Mouse (Mus musculus) ZHBTc4 (cell line): ENCODE measurements around the gene Alox8.

Experiments
- DNase-seq: peaks from one replicate; pipeline ENCODE4 v3.0.0-alpha.2; 2011; ENCODE audit warnings: low read depth, low spot score

The Alox8 gene

GRCm38 (mm10) chr11:69197743-69198142 lies at the start of gene Alox8:
TSS of gene Alox8 (minus strand) at chr11:69197843.
- no peak for DNase-seq

GRCm38 (mm10) chr11:69245643-69246042 lies 48.0 kb upstream of the Alox8 start:
- no peak for DNase-seq

GRCm38 (mm10) chr11:69244911-69245310 lies 47.3 kb upstream of the Alox8 start:
- DNase-seq: peak; percentile 57

GRCm38 (mm10) chr11:69236926-69237260 lies 39.2 kb upstream of the Alox8 start, which contains the start of gene Gucy2e:
TSS of gene Gucy2e (minus strand) at chr11:69237036.
- DNase-seq: no peak

GRCm38 (mm10) chr11:69236061-69236925 lies 38.6 kb upstream of the Alox8 start:
- DNase-seq: peak; percentile 60

GRCm38 (mm10) chr11:69235285-69236060 lies 37.8 kb upstream of the Alox8 start:
- DNase-seq: peak; percentile 89

GRCm38 (mm10) chr11:69233141-69233540 lies 35.5 kb upstream of the Alox8 start:
- no peak for DNase-seq

GRCm38 (mm10) chr11:69230420-69230819 lies 32.8 kb upstream of the Alox8 start:
- peak; percentile 24 for DNase-seq

GRCm38 (mm10) chr11:69225715-69226114 lies 28.1 kb upstream of the Alox8 start:
- DNase-seq: no peak

GRCm38 (mm10) chr11:69223101-69223500 lies 25.5 kb upstream of the Alox8 start:
- no peak for DNase-seq

GRCm38 (mm10) chr11:69221070-69221469 lies 23.4 kb upstream of the Alox8 start:
- DNase-seq: no peak

- DNase-seq: no peak
Measured at GRCm38 (mm10) chr11:69218661-69219060, 21.0 kb upstream of the Alox8 start.

GRCm38 (mm10) chr11:69217411-69217810 lies 19.8 kb upstream of the Alox8 start:
- DNase-seq: peak; percentile 15

- peak; percentile 80 for DNase-seq
Measured at GRCm38 (mm10) chr11:69211431-69211830, 13.8 kb upstream of the Alox8 start.

GRCm38 (mm10) chr11:69202469-69203230 lies 5.0 kb upstream of the Alox8 start:
- no peak for DNase-seq

- DNase-seq: no peak
Measured at GRCm38 (mm10) chr11:69200231-69200630, 2.6 kb upstream of the Alox8 start.

- DNase-seq: no peak
Measured at GRCm38 (mm10) chr11:69199251-69199650, 1.6 kb upstream of the Alox8 start.

GRCm38 (mm10) chr11:69197194-69197593 lies 449 bp downstream of the Alox8 start:
- peak; percentile 18 for DNase-seq

- DNase-seq: peak; percentile 40
Measured at GRCm38 (mm10) chr11:69196766-69197165, 877 bp downstream of the Alox8 start.

GRCm38 (mm10) chr11:69192840-69193239 lies 4.8 kb downstream of the Alox8 start:
- peak; percentile 53 for DNase-seq

- DNase-seq: no peak
Measured at GRCm38 (mm10) chr11:69185936-69186335, 11.7 kb downstream of the Alox8 start.

GRCm38 (mm10) chr11:69185031-69185430 lies 12.6 kb downstream of the Alox8 start:
- DNase-seq: no peak
